In genomic region chr13:43374918-43375432, GRCm38 (mm10) we compare ENCODE assay signal across 18 mouse cellular contexts. TPM values are rescaled to one million over a fixed set of nuclear protein-coding genes. Genes with fewer than 3 reads are reported as not detected.
DNase-seq lines count a peak whose midpoint lies in the region; ATAC-seq and TF ChIP-seq lines count a peak whose summit lies in the region.
"Had no signal": no experiment of that assay in that cellular context is flagged by ENCODE, and none has a peak within 500 bp of the region (broad histone marks: within the 10 kb centered on the region; RNA-seq: fewer than 3 reads in every experiment).

No protein-coding gene starts in this region.

- H3K27ac ChIP-seq in kidney, postnatal 0 days = no peak overlapping the region
- H3K27ac ChIP-seq: forebrain, embryonic 12.5 days; hindbrain, postnatal 0 days; limb, embryonic 12.5 days; macrophage; midbrain, embryonic 15.5 days had no signal

- TF ChIP-seq CTCF in kidney, postnatal 0 days (IDR thresholded peaks at IDR 0.05; ENCODE audit: low read depth) = no peak

- 61% methylated on average over 2 of the region's 2 CpGs for whole genome bisulfite sequencing in kidney, postnatal 0 days

- no peak overlapping the region for H3K4me3 ChIP-seq in kidney, postnatal 0 days (replicated peaks; ENCODE audit: low read depth, low read length)
- peak overlapping the region; percentile 3 for H3K4me3 ChIP-seq in megakaryocyte, embryonic 14.5 days (replicated peaks)
- H3K4me3 ChIP-seq: forebrain, embryonic 12.5 days; limb, embryonic 12.5 days; midbrain, embryonic 15.5 days had no signal

- peak; percentile 95 for DNase-seq in heart, adult 11 months
- no peak for DNase-seq in heart, postnatal 4 days
- peak; percentile 39 for DNase-seq in kidney, postnatal 0 days (ENCODE audit: low spot score)
- no peak for DNase-seq in kidney, postnatal 4 days
- peak; percentile 55 for DNase-seq in lung, postnatal 25 days (ENCODE audit: low spot score)
- DNase-seq in spleen, postnatal 14 days (ENCODE audit: low spot score in 2 of 2) = no peak
- DNase-seq: B cell, adult 2 months; cerebellum, adult 9-10 months; kidney, adult 11 months; layer of hippocampus, adult 9-11 months; thymus, postnatal 36 days had no signal

- H3K4me2 ChIP-seq in kidney, postnatal 0 days (ENCODE audit: low read length) = no peak overlapping the region
- H3K4me2 ChIP-seq: forebrain, embryonic 12.5 days; limb, embryonic 12.5 days; midbrain, embryonic 15.5 days had no signal

- no peaks in the 10 kb centered on the region for H3K9me3 ChIP-seq in kidney, postnatal 0 days (replicated peaks; ENCODE audit: low read length)
- H3K9me3 ChIP-seq in megakaryocyte, embryonic 14.5 days = peaks cover 25% of the 10 kb centered on the region
- H3K9me3 ChIP-seq: midbrain, embryonic 15.5 days had no signal

- H3K27me3 ChIP-seq in kidney, postnatal 0 days (ENCODE audit: insufficient read depth, low read length) = no peaks in the 10 kb centered on the region
- H3K27me3 ChIP-seq in megakaryocyte, embryonic 14.5 days (replicated peaks) = no peaks in the 10 kb centered on the region
- H3K27me3 ChIP-seq: forebrain, embryonic 12.5 days; limb, embryonic 12.5 days; midbrain, embryonic 15.5 days had no signal

- no peak overlapping the region for H3K9ac ChIP-seq in kidney, postnatal 0 days (ENCODE audit: low read depth, low read length)
- H3K9ac ChIP-seq: forebrain, embryonic 12.5 days; limb, embryonic 12.5 days; midbrain, embryonic 15.5 days had no signal

- no peak for ATAC-seq in kidney, postnatal 0 days (replicated peaks; ENCODE audit: low FRiP score, low read depth)
- ATAC-seq in megakaryocyte, adult 5-6 weeks (ENCODE audit: poor library complexity, severe bottlenecking) = no peak
- ATAC-seq: hindbrain, postnatal 0 days; midbrain, embryonic 15.5 days had no signal

- peaks cover 27% of the 10 kb centered on the region for H3K36me3 ChIP-seq in kidney, postnatal 0 days (ENCODE audit: insufficient read depth, low read length)
- peaks cover 97% of the 10 kb centered on the region for H3K36me3 ChIP-seq in megakaryocyte, embryonic 14.5 days (replicated peaks; ENCODE audit: low read length)

- no peaks in the 10 kb centered on the region for H3K4me1 ChIP-seq in kidney, postnatal 0 days (replicated peaks; ENCODE audit: insufficient read depth, low read length)
- H3K4me1 ChIP-seq in megakaryocyte, embryonic 14.5 days = peaks cover 47% of the 10 kb centered on the region
- H3K4me1 ChIP-seq: forebrain, embryonic 12.5 days; limb, embryonic 12.5 days; midbrain, embryonic 15.5 days had no signal

RNA-seq across cellular contexts. Expression of gene Sirt5, which starts 9.7 kb away (rescaled TPM):
- 10 to 100 TPM; 35.9 to 36.0 TPM for total RNA-seq in heart, postnatal 4 days (2021)
- polyA plus RNA-seq in kidney, postnatal 0 days (2015; fragmentation: Nextera tagmentation; extraction: Ambion mirVana) = 22.2 and 22.6 TPM in 2 replicates
- polyA plus RNA-seq in megakaryocyte, embryonic 14.5 days (2012; ENCODE audit: insufficient read depth, low replicate concordance) = 9.0 and 15.9 TPM in 2 replicates
- 1.2 and 2.3 TPM in 2 replicates for total RNA-seq in megakaryocyte, adult 5-6 weeks (2015)
- total RNA-seq in megakaryocyte, adult 5-6 weeks (2017) = 0.92 and 2.5 TPM in 2 replicates

RNA-seq across cellular contexts. Expression of gene Nol7, which starts 23.2 kb away (rescaled TPM):
- total RNA-seq in heart, postnatal 4 days (2021) = 100 to 1,000 TPM; 123 to 126 TPM
- polyA plus RNA-seq in kidney, postnatal 0 days (2015; fragmentation: Nextera tagmentation; extraction: Ambion mirVana) = 164 and 169 TPM in 2 replicates
- polyA plus RNA-seq in megakaryocyte, embryonic 14.5 days (2012; ENCODE audit: insufficient read depth, low replicate concordance) = 91.2 and 260 TPM in 2 replicates
- total RNA-seq in megakaryocyte, adult 5-6 weeks (2015) = 103 and 124 TPM in 2 replicates
- 147 and 159 TPM in 2 replicates for total RNA-seq in megakaryocyte, adult 5-6 weeks (2017)

Comparison
In these comparisons a context has a peak if more than half of its experiments do, and no peak if none do; other contexts are left out.
1. DNase-seq: peak in heart, adult 11 months (single experiment), kidney, postnatal 0 days (single experiment) and lung, postnatal 25 days (single experiment); none in heart, postnatal 4 days (single experiment), kidney, postnatal 4 days (0 of 2) and spleen, postnatal 14 days (0 of 2).
2. RNA of gene Sirt5, which starts 9.7 kb away (total RNA-seq): 35.9 to 36.0 TPM in heart, postnatal 4 days; 0.92 to 2.5 TPM in megakaryocyte, adult 5-6 weeks; every median in the first group is over 10 times any median in the second.